Mouse (Mus musculus): ENCODE data around the gene Gphn. TPM values are rescaled to one million over a fixed set of nuclear protein-coding genes. Genes with fewer than 3 reads are reported as not detected.

Gphn gene
- 14.5 and 15.6 TPM in 2 replicates for total RNA-seq (2017)

DNA sequence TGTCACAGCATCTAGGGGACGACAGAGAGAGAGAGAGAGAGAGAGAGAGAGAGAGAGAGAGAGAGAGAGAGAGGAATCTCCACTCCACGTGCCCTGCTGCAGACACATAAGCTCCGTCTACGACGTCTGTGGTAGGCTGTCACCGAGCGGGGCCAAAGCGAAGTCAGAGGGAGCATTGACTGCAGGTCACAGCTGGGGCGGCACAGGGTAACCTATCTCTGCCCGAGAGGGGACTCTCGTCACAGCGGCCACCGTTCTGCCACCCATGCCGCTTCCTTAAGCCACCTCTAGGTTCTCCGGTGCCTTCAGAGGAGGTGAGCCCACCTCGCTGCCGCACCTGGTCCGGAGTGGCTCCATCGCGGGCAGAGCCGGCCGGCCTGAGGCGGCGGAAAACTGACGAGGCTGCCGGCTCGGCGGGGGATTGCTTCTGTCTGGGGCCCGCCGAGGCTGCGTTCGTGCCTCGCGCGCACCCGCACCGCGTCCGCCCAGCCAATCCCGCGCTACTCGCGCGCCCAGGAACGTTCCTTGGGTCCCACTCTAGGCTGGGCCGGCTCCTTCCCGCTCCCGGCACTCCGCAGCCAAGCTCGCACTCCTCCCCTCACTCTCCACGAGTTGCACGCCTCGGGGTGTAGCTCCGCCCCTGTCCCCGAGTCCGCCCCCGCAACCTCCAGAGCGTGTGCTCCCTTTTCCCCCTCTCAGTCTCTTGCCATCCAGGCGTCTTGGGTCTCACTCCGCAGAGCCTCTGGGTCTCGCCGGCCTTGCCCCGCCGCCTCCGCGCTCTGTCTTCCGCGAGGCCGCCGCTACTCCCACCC lies at the start of gene Gphn:
Gphn (plus strand) TSS at position 673 of the 812 bp plus-strand sequence.
- ATAC-seq (replicated peaks; ENCODE audit: low read depth, poor library complexity, severe bottlenecking) = peak; percentile 83

DNA sequence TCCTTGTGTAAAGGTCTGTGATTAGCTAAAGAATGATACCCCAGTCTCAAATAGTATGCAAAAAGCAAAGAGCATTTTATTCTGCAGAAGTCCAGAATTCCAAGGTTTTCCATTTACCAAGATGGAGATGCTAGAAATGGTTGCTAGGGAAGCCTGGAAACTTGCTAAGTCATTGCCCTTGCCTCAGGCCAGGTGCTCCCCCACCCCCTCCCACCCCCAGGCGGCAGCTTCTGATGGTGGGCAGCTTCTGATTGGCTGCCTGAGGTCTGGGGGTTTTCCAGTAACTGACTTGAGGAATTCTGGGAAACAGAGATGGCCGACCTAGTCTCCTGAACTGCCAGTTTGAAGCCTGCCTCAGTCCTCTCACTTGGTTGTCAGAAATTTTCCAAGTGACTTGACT lies 44.7 kb upstream of the Gphn start:
- no peak for ATAC-seq (replicated peaks; ENCODE audit: low read depth, poor library complexity, severe bottlenecking)

DNA sequence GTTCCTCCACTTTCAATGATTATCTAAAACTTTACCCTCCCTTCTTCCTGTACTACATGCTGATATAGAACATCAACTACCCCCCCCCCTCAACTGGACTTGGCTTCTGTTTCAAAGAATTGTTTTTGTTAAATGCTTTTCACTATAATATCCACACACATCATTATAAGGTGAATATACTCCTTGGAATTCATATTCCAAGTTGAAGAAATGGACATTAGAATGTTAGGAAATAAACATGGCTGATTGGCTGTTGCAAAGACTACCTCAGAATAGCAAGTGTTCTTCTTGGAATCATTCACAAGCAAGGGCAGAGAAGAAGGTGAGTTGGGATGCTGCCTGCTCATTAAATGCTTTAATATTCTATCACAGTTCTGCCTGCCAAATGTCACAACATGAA lies 32.2 kb upstream of the Gphn start, which contains the start of gene Gm6657:
Gm6657 (plus strand) TSS at position 301 of the 400 bp plus-strand sequence.
- no peak for ATAC-seq (replicated peaks; ENCODE audit: low read depth, poor library complexity, severe bottlenecking)

DNA sequence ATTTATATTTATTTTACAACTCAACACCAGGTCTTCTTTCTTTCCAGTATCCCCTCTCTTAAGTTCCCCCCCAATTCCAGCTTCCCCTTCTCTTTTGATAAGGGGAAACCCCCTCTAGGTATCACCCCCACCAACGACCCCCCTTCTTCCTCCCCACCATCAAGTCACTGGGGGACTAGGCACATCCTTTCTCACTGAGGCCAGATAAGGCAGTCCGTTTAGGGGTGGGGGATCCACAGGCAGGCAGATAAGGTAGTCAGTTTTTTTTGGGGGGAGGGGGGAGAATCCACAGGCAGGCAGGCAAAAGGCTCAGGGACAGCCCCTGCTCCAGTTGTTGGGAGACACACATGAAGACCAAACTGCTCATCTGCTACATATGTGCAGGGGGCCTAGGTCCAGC lies 30.8 kb upstream of the Gphn start:
- no peak for ATAC-seq (replicated peaks; ENCODE audit: low read depth, poor library complexity, severe bottlenecking)

DNA sequence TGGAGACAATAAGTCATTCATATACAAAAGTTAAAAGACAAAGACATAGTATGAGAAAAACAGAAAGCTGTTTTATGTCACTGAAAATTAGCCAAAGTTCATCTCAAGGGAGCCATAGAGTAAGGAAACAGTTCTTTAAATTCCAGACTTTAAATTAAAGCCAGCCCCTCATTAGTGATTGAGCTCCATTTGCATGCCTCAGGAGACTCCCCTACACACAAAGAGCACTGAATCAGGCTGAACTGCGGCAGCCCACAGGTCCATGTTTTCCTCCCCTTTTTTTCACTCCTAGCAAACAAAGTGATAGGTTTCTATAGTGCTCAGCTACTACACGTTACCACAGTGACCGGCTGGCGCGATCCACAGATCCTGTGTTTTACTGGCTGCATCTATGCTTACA lies 22.5 kb upstream of the Gphn start:
- no peak for ATAC-seq (replicated peaks; ENCODE audit: low read depth, poor library complexity, severe bottlenecking)

DNA sequence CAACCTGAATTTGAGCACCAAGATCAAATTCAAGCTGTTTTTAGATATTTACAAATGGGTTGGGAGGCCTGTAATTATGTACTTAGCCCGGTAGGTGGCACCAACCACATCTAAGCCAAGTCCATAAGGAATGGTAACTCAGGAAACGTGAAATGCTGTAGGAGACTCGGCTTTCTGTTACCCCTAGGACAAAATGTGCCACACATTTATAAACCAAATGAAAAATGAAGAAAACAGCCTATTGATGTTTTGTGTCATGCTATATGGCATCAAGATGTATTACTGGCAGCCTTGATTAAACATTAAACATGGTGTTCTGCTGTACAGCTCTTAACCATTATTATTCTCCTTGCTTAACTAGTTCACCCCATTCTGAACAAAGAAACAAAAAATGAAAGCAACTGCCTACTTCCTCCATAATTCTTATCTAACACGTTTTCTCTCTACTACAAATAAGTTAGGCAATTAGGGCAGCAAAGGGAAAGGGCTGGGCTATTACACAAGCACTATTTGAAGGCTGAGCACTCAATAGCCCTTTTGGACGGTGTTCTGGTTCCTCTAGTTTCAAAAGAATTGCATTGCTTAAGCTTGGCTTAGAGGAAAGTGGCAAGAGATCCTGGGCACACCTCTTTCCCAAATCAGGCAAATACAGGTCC lies 20.1 kb upstream of the Gphn start:
- peak; percentile 99 for ATAC-seq (replicated peaks; ENCODE audit: low read depth, poor library complexity, severe bottlenecking)

DNA sequence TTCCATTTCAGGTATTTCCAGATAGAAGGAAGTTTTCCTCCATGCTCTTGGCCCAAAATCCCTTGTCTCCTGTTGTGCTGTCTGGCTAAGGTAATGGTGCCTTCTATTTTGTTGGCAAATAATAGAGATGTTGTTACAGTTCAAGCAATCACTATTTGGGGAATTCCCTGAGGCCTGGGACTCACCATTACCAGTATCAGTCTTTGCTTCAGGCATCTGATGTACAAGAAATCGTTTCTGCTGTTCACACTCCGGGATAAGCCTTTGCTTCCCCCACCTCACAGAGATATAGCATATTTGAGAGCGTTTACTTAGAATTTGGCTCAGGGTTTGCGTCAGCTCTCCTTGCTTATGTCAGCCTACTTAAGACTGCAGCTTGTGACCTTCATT lies 19.6 kb upstream of the Gphn start:
- no peak for ATAC-seq (replicated peaks; ENCODE audit: low read depth, poor library complexity, severe bottlenecking)

DNA sequence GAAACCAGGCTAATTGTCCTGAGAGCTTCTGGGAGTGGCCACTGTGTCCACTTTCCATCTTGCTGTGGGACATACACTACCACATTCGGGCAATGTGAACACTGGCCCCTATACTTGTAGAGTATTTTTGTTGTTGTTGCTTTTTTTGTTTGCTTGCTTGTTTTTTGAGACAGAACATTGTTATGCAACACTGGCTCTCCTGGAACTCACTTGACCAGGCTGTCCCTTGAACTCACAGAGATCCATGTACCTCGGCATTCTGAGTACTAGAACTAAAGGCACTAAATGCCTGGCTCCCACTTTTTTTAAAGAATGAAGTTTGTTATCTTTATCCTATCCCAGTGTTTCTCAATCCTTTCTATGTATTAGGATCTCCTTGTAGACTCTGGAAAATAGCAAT lies 16.3 kb upstream of the Gphn start:
- no peak for ATAC-seq (replicated peaks; ENCODE audit: low read depth, poor library complexity, severe bottlenecking)

DNA sequence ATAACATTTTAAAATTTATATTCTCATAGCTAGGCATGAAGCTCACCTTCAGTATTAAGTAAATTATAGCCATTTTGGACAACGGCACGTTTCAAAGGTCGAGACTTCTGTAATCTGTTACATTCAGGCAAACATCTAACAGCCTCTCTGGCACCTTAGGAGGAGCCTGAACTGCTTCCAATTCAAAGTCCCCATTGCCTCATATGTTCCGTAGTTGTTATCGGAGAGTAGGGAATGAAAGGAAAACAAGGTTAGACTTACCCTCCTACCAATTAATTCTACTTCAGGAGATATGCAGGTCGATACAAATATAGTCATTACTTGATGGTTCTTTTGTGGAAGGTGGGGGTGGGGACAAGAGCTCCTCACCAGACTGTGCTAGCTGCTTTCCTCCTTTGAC lies 10.7 kb upstream of the Gphn start:
- ATAC-seq (replicated peaks; ENCODE audit: low read depth, poor library complexity, severe bottlenecking) = no peak

DNA sequence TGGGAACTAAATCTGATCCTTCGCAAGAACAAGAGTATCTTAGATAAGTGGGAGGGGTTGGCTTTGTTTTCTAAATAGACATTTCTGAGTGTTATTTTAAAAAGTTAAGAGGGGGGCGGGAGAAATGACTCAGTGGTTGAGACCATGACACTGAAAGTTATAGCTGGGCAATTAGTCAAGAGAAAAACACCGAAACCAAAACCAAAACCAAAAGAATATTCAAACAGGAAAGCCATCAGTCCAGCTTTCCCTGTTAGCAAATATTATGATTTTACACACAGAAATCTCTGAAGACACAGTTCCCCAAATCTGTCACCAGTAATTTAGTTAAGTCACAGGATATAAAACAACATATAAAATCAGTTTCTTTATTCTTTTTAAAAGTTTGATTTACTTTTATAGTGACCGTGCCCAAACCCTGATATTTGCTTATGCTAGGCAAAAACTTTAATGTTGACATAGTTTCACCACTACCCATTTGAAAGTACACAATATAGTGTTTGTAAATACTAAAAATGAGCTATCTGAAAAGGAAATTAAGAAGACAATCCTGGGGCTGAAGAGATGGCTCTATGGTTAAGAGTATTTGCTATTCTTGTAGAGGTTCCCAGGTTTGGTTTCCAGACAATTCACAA lies 6.9 kb upstream of the Gphn start:
- ATAC-seq (replicated peaks; ENCODE audit: low read depth, poor library complexity, severe bottlenecking) = no peak

DNA sequence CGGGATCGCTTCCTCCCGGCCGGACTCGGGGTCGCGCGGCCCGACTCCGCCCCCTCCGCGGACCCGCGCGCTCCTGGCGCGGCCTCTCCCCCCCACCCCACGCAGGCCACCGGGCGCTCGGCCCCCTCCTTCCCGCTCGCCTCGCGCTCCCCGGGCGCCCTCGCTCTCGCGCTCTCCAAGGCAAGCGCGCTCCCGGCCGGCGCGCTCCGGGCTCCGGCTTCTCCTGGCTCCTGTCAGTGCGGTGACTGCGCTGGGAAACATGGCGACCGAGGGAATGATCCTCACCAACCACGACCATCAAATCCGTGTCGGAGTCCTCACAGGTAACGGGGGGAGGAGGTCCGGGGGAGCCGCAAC lies 318 bp downstream of the Gphn start:
- peak; percentile 40 for ATAC-seq (replicated peaks; ENCODE audit: low read depth, poor library complexity, severe bottlenecking)

DNA sequence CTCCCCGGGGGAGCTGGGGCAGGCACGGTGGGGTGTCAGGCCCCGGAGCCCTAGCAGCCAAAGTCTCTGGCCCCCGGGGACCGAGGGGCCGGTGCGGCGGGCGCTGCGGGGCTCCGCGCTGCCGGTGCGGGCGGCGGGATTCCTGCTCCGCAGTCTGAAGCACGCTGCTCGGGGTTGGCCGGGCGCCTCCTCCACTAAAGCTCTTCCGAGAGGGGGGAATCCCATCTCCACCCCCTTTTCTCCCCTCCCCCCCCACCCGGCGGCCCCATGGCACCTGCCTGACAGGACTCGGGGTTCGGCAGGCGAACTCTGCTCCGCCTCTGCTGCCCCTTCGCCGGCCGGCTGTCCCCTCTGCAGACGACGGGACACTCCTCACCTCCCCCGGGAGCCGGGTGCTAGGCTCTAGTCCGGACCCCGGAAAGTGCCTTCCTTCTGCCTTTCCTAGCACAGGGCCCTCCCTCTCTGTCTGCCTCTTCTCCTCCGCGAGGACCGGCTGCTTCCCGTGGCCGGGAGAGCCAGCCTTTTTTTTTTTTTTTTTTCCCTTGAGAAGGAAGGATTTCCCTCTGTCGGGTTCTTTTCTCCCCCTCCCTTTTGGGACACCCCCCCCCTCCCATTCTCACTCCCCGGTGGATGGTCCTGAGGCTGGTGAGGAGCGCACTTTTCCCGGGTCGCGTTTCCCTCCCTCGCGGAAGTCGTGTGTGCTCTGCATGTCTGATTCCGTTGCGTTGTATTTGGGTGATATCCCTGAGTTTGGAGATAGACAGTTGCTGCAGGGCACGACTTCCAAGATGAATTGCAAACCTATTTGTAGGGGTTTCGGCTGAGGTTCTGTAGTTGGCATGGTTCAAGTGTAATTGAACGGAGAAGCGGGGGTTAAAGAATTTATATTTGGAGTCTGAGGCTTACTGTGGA lies 1.1 kb downstream of the Gphn start:
- ATAC-seq (replicated peaks; ENCODE audit: low read depth, poor library complexity, severe bottlenecking) = no peak

DNA sequence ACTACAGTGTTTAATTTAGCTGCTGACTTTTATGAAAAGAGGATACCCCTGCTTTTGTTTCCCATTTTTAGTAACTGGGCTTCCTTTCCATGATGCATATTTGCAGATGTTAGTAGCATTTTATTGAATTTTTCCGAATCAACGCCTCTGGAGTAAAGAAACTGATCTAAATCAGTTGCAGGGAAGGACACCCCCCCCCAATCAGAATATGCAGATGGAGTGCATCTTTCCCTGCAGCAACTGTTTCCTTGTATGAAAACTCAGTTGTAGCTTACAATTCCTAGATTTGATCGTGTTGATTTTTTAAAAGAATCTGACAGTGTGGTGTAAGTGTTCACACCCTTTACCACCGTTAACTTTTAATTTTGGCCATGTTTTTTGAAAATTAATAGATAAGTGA lies 2.0 kb downstream of the Gphn start:
- ATAC-seq (replicated peaks; ENCODE audit: low read depth, poor library complexity, severe bottlenecking) = no peak

DNA sequence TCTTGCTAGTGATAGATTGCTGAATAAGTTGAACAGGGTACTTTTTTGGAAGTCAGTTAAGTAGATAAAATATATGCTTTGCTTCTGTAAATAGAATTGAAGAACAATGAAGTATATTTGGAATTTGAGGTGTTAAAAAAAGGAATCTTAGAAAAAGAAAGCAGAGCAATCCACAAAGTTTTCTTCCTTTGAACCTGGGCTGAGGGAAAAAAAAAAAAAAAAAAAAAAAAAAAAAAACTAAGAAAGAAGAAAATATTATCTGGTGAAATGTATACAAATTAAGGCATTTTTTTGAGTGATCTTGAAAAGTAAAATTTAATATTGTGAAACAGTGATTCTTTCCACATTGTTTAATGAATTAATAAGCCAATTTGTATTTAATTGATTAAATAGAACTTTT lies 6.4 kb downstream of the Gphn start:
- no peak for ATAC-seq (replicated peaks; ENCODE audit: low read depth, poor library complexity, severe bottlenecking)

DNA sequence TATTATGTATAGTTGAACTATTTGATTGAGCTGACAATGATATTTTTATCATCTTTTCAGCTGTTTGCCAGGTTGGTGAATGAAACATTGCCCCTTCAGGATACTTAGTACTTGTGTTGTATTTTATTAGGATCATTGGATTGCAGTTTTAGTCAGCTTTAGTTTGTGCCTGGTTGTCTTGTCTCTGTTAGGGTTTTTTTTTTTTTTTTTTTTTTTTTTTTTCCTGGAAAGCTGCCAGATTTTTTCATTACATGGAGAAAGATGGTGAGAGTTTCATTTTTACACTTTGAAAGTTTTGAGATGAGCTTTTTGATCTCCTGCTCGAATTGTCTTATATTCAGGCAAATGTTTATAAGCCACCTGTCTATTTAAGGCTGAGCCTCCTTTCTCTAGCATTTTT lies 22.2 kb downstream of the Gphn start:
- no peak for ATAC-seq (replicated peaks; ENCODE audit: low read depth, poor library complexity, severe bottlenecking)

DNA sequence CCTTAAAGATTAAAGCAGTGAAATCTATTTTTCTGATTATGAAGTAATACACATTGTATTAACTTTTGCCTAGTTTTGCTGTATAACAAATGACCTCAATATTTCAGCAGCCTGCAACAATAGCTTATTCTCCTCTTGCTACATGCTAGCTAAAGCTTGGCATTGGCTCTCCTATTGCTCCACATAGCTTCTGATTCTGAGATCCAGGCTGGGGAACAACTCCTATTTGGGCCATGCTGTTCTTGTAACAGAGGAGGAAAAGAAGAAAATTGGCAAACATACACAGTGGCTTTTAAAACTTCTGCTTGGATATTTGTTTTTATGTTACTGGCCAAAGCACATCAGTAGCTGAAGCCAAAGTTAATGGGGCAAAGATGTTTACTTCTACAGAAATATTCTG lies 23.0 kb downstream of the Gphn start:
- ATAC-seq (replicated peaks; ENCODE audit: low read depth, poor library complexity, severe bottlenecking) = no peak

DNA sequence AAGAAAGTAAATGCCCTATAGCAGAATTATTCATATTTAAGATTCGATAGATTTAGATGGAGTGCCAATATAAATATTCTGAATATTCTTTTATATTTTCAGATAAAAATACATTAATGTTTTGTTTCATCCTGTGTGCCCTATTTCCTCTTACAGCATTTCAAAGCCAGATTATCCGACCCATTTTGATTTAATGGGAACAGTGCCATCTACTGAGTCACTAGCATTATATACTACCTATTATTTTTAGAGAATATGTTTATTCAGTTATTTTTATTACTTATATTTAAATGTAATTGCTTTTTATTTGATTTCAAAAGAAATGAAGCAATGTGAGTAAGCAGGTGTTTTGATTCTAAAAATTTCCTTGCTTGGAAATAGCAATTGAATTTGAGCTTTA lies 51.2 kb downstream of the Gphn start:
- ATAC-seq (replicated peaks; ENCODE audit: low read depth, poor library complexity, severe bottlenecking) = no peak

DNA sequence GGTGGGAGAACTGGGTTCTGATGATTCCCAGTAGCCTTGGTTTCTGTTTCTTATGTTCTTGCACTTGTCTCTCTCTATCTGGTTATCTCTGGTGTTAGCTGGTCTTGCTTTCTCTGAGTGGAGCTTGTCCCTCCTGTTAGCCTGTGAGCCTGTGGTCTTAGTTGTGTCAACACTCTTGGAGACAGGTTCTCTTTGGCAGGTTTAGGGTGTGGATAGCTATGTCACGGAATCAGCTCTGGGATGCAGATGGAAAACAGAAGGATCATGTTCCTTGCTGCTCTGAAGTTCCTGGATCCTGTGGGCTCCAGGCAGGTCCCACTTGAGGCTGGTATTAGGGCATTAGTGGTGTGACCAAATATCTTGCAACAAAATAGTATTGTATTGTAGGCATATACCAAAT lies 64.2 kb downstream of the Gphn start:
- no peak for ATAC-seq (replicated peaks; ENCODE audit: low read depth, poor library complexity, severe bottlenecking)

DNA sequence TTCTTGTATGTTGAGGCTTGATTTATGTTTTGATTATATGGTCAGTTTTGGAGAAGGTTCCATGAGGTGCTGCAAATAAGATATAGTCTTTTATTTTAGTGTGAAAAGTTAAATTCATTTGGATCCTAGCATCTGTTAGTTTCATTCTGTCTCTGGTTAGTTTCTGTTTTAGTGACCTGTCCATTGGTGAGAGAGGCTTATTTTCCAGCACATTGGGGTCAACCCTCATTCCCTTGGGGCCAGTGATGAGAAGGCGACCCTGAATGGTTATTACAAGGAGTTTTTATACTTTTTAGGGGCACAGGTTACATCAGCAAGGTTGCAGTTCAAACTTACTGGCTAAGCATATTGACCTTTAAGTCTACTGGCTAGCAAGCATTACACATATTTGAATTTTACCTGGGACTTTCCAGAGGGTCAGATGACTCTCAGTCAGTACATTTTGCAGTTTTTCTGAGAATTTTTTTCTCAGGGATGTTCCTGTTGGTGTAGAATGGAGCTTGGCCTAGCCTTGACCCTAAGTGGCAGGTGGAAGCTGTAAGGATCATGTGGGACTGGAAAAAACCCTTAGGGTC lies 72.7 kb downstream of the Gphn start:
- no peak for ATAC-seq (replicated peaks; ENCODE audit: low read depth, poor library complexity, severe bottlenecking)

DNA sequence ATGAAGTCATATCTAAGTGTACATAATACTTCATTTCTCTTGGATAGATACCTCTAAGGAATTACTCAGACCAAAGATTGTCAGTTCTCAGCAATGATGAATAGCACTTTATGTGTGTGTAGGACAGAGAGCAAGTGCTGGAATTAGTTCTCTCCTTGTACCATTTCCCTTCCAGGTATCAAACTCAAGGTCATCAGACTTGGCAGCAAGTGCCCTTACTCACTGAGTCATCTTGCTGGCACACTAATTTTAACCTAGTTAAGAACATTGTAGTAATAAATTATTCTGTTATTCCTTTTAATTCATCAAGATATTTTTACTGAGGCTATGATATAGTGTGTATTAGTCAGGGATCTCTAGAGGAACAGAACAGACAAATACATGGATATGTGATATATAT lies 88.9 kb downstream of the Gphn start:
- ATAC-seq (replicated peaks; ENCODE audit: low read depth, poor library complexity, severe bottlenecking) = no peak

Data from common myeloid progenitor, adult 5-6 weeks (primary cell).